Mouse (Mus musculus): ENCODE measurements at regions not wholly inside any gene's neighbourhood (a gene's known extent, or its start where the extent isn't known, plus 50 kb on each side); places are given as distances from the start of the nearest gene placed in this dataset.

- Histone ChIP-seq H3K36me3 (ENCODE audit: control insufficient read depth, insufficient read depth, low read length) (no peaks in the 10 kb centered on the region), H3K27me3 (ENCODE audit: control insufficient read depth, insufficient read depth, low read length) (no peaks in the 10 kb centered on the region), H3K4me1 (ENCODE audit: control insufficient read depth, insufficient read depth, insufficient read length) (no peaks in the 10 kb centered on the region), H3K4me3 (ENCODE audit: extremely low read depth, insufficient read depth, insufficient read length) (no peak overlapping the region), H3K27ac (ENCODE audit: insufficient read depth, low read length) (no peak overlapping the region)
- TF ChIP-seq POLR2A (IDR thresholded peaks at IDR 0.05; ENCODE audit: low read depth, low read length) (no peak), CTCF (IDR thresholded peaks at IDR 0.05; ENCODE audit: extremely low read depth, insufficient read depth, insufficient read length, insufficient replicate concordance) (no peak)
- no peak for DNase-seq (ENCODE audit: low read depth in 1 of 2, low spot score in 2 of 2)
- WGBS, result 68% methylated on average over 4 of the region's 4 CpGs
Measured at GRCm38 (mm10) chr13:72848097-72848496, 219.5 kb downstream of the Irx2 start.

GRCm38 (mm10) chr13:72849841-72850240, 221.2 kb downstream of the Irx2 start:
- TF ChIP-seq CTCF (IDR thresholded peaks at IDR 0.05; ENCODE audit: extremely low read depth, insufficient read depth, insufficient read length, insufficient replicate concordance), result no peak
- TF ChIP-seq POLR2A (IDR thresholded peaks at IDR 0.05; ENCODE audit: low read depth, low read length), result no peak
- no peaks in the 10 kb centered on the region for H3K36me3 ChIP-seq (ENCODE audit: control insufficient read depth, insufficient read depth, low read length)
- 94% methylated on average over 11 of the region's 11 CpGs for WGBS
- H3K4me1 ChIP-seq (ENCODE audit: control insufficient read depth, insufficient read depth, insufficient read length), result no peaks in the 10 kb centered on the region
- no peaks in the 10 kb centered on the region for H3K27me3 ChIP-seq (ENCODE audit: control insufficient read depth, insufficient read depth, low read length)
- no peak overlapping the region for H3K27ac ChIP-seq (ENCODE audit: insufficient read depth, low read length)
- H3K4me3 ChIP-seq (ENCODE audit: extremely low read depth, insufficient read depth, insufficient read length), result no peak overlapping the region
- DNase-seq (ENCODE audit: low read depth in 1 of 2, low spot score in 2 of 2), result no peak

GRCm38 (mm10) chr13:72852896-72853295, 224.3 kb downstream of the Irx2 start:
- whole genome bisulfite sequencing, result 83% methylated on average over 4 of the region's 4 CpGs
- Histone ChIP-seq H3K27me3 (ENCODE audit: control insufficient read depth, insufficient read depth, low read length) (no peaks in the 10 kb centered on the region), H3K4me3 (ENCODE audit: extremely low read depth, insufficient read depth, insufficient read length) (no peak overlapping the region), H3K36me3 (ENCODE audit: control insufficient read depth, insufficient read depth, low read length) (no peaks in the 10 kb centered on the region), H3K27ac (ENCODE audit: insufficient read depth, low read length) (no peak overlapping the region), H3K4me1 (ENCODE audit: control insufficient read depth, insufficient read depth, insufficient read length) (no peaks in the 10 kb centered on the region)
- no peak for TF ChIP-seq CTCF (IDR thresholded peaks at IDR 0.05; ENCODE audit: extremely low read depth, insufficient read depth, insufficient read length, insufficient replicate concordance)
- TF ChIP-seq POLR2A (IDR thresholded peaks at IDR 0.05; ENCODE audit: low read depth, low read length), result no peak
- no peak for DNase-seq (ENCODE audit: low read depth in 1 of 2, low spot score in 2 of 2)

GRCm38 (mm10) chr13:72875921-72876320, 247.3 kb downstream of the Irx2 start:
- no peak for TF ChIP-seq POLR2A (IDR thresholded peaks at IDR 0.05; ENCODE audit: low read depth, low read length)
- no peak for TF ChIP-seq CTCF (IDR thresholded peaks at IDR 0.05; ENCODE audit: extremely low read depth, insufficient read depth, insufficient read length, insufficient replicate concordance)
- no peak for DNase-seq (ENCODE audit: low read depth in 1 of 2, low spot score in 2 of 2)
- no peaks in the 10 kb centered on the region for H3K27me3 ChIP-seq (ENCODE audit: control insufficient read depth, insufficient read depth, low read length)
- no peaks in the 10 kb centered on the region for H3K4me1 ChIP-seq (ENCODE audit: control insufficient read depth, insufficient read depth, insufficient read length)
- H3K36me3 ChIP-seq (ENCODE audit: control insufficient read depth, insufficient read depth, low read length), result no peaks in the 10 kb centered on the region
- H3K27ac ChIP-seq (ENCODE audit: insufficient read depth, low read length), result no peak overlapping the region
- no peak overlapping the region for H3K4me3 ChIP-seq (ENCODE audit: extremely low read depth, insufficient read depth, insufficient read length)

GRCm38 (mm10) chr13:72894982-72895381, 266.4 kb downstream of the Irx2 start:
- 80% methylated on average over 11 of the region's 11 CpGs for WGBS
- Histone ChIP-seq H3K27ac (ENCODE audit: insufficient read depth, low read length) (no peak overlapping the region), H3K4me1 (ENCODE audit: control insufficient read depth, insufficient read depth, insufficient read length) (no peaks in the 10 kb centered on the region), H3K4me3 (ENCODE audit: extremely low read depth, insufficient read depth, insufficient read length) (no peak overlapping the region), H3K27me3 (ENCODE audit: control insufficient read depth, insufficient read depth, low read length) (no peaks in the 10 kb centered on the region), H3K36me3 (ENCODE audit: control insufficient read depth, insufficient read depth, low read length) (no peaks in the 10 kb centered on the region)
- TF ChIP-seq CTCF (IDR thresholded peaks at IDR 0.05; ENCODE audit: extremely low read depth, insufficient read depth, insufficient read length, insufficient replicate concordance) (no peak), POLR2A (IDR thresholded peaks at IDR 0.05; ENCODE audit: low read depth, low read length) (no peak)
- DNase-seq (ENCODE audit: low read depth in 1 of 2, low spot score in 2 of 2), result no peak

- Histone ChIP-seq H3K4me3 (ENCODE audit: extremely low read depth, insufficient read depth, insufficient read length) (no peak overlapping the region), H3K27ac (ENCODE audit: insufficient read depth, low read length) (no peak overlapping the region), H3K4me1 (ENCODE audit: control insufficient read depth, insufficient read depth, insufficient read length) (no peaks in the 10 kb centered on the region), H3K36me3 (ENCODE audit: control insufficient read depth, insufficient read depth, low read length) (no peaks in the 10 kb centered on the region), H3K27me3 (ENCODE audit: control insufficient read depth, insufficient read depth, low read length) (no peaks in the 10 kb centered on the region)
- no peak for DNase-seq (ENCODE audit: low read depth in 1 of 2, low spot score in 2 of 2)
- TF ChIP-seq CTCF (IDR thresholded peaks at IDR 0.05; ENCODE audit: extremely low read depth, insufficient read depth, insufficient read length, insufficient replicate concordance), result no peak
- no peak for TF ChIP-seq POLR2A (IDR thresholded peaks at IDR 0.05; ENCODE audit: low read depth, low read length)
- 43% methylated on average over 2 of the region's 2 CpGs for WGBS
Measured at GRCm38 (mm10) chr13:72902576-72902975, 274.0 kb downstream of the Irx2 start.

GRCm38 (mm10) chr13:72918895-72919294, 290.3 kb downstream of the Irx2 start:
- TF ChIP-seq POLR2A (IDR thresholded peaks at IDR 0.05; ENCODE audit: low read depth, low read length) (no peak), CTCF (IDR thresholded peaks at IDR 0.05; ENCODE audit: extremely low read depth, insufficient read depth, insufficient read length, insufficient replicate concordance) (no peak)
- Histone ChIP-seq H3K27me3 (ENCODE audit: control insufficient read depth, insufficient read depth, low read length) (no peaks in the 10 kb centered on the region), H3K27ac (ENCODE audit: insufficient read depth, low read length) (no peak overlapping the region), H3K4me3 (ENCODE audit: extremely low read depth, insufficient read depth, insufficient read length) (no peak overlapping the region), H3K36me3 (ENCODE audit: control insufficient read depth, insufficient read depth, low read length) (no peaks in the 10 kb centered on the region), H3K4me1 (ENCODE audit: control insufficient read depth, insufficient read depth, insufficient read length) (no peaks in the 10 kb centered on the region)
- 88% methylated on average over 4 of the region's 4 CpGs for WGBS
- DNase-seq (ENCODE audit: low read depth in 1 of 2, low spot score in 2 of 2), result no peak
